Mouse (Mus musculus) spleen, adult 10 weeks (tissue): Measurements from ENCODE around the gene Mospd2. TPM values are rescaled to one million over a fixed set of nuclear protein-coding genes. Genes with fewer than 3 reads are reported as not detected.

ENCODE experiments used
- polyA plus RNA-seq: library from polyadenylated mRNA; stranded (reverse); fragments of 350-450 nt; fragmentation: Illumina TruSeq; extraction: RNeasy Lipid Tissue Mini Kit (QIAGEN cat#74804); gene quantifications from one replicate; pipeline ENCODE4 v1.2.3, GENCODE M21; 2015; ENCODE audit warnings: low replicate concordance; ENCODE audit not compliant: insufficient read depth

Gene Mospd2
- 44.0 TPM for polyA plus RNA-seq

GRCm38 (mm10) chrX:164980193-164980775 lies at the start of gene Mospd2, which contains the start of gene Fancb:
Mospd2 (minus strand) TSS chrX:164980375.
Fancb (plus strand) TSS chrX:164980592.

GRCm38 (mm10) chrX:165004779-165005324 lies 24.7 kb upstream of the Mospd2 start, which contains the start of gene Gm17604:
Gm17604 (minus strand) TSS chrX:165004829.

Other genes with a start within 250 kb of the Mospd2 start
- gene Fancb, start 217 bp upstream of the Mospd2 start, polyA plus RNA-seq = 6.2 TPM
- gene Gm17604, start 24.5 kb upstream of the Mospd2 start, polyA plus RNA-seq = not detected